Mouse (Mus musculus): ENCODE results near the gene Olfr19. TPM values are rescaled to one million over a fixed set of nuclear protein-coding genes. Genes with fewer than 3 reads are reported as not detected.
"Not testable (repeated sequence)": the region's sequence is repeated elsewhere in the genome, so short reads cannot be mapped to it uniquely, and the experiment has no call there.

Olfr19 gene
- polyA plus RNA-seq (2014; fragmentation: Nextera tagmentation; extraction: Ambion mirVana), result not detected in 2 replicates

DNA sequence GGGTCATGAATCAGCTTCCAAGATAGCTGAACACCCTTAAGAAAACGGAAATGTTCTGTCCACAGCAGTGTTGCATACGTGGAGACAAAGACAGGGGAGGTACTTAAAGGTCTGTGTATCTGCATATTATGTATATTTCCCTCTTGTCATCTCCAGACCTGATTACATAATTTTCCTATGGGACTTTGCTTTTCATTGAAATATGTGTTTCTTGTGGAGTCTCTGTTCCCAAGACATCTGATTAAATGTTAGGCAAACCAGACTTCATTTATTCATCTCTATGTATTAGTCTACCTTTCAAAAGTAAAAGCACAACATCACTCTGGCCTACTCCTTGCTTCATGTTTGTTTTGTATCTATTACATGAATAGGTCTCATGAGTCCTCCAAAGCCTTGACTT, at the start of gene Olfr19:
Olfr19 (minus strand) TSS at position 101 of the 400 bp plus-strand sequence.
- ATAC-seq (replicated peaks; ENCODE audit: low FRiP score), result no peak
- no peak within 1 kb of the TSS for H3K27ac ChIP-seq (ENCODE audit: low read depth, low read length)
- no peaks in the 10 kb centered on the region for H3K36me3 ChIP-seq (ENCODE audit: control insufficient read depth, insufficient read depth, low read length)
- WGBS, result 71% methylated on average over 2 of the region's 2 CpGs
- no peaks in the 10 kb centered on the region for H3K4me1 ChIP-seq (replicated peaks; ENCODE audit: control insufficient read depth, insufficient read depth, low read length)
- no peaks in the 10 kb centered on the region for H3K27me3 ChIP-seq (ENCODE audit: control insufficient read depth, insufficient read depth, low read length)
- H3K9ac ChIP-seq (ENCODE audit: low read length), result no peak within 1 kb of the TSS
- DNase-seq (ENCODE audit: low spot score), result no peak
- H3K4me2 ChIP-seq (ENCODE audit: low read depth, low read length, severe bottlenecking), result no peak within 1 kb of the TSS
- H3K4me3 ChIP-seq (ENCODE audit: low read depth, low read length), result no peak within 1 kb of the TSS
- no peaks in the 10 kb centered on the region for H3K9me3 ChIP-seq (ENCODE audit: control insufficient read depth, low read length)

DNA sequence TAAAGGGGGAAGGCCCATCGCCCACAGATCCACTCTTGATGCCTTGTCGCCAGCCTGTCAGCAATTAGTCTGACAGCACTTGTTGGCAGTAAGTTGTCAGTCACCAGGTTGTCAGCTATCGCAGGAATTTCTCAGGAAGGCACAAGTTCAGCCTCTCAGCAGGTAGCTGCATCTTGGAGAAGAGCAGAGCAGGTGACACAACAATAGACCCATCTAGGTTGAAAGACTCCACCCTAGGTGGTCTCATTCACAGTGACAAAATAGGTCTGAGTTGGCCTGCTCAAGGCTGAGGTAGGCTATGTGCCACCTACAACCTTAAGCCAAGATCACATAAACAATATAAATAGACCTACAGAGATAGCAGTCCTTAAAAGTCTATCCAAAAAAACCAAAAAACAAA, 8.8 kb upstream of the Olfr19 start:
- no peak overlapping the region for H3K4me3 ChIP-seq (ENCODE audit: low read depth, low read length)
- no peak overlapping the region for H3K27ac ChIP-seq (ENCODE audit: low read depth, low read length)
- WGBS, result 73% methylated on average over 3 of the region's 3 CpGs
- H3K9me3 ChIP-seq (ENCODE audit: control insufficient read depth, low read length), result no peaks in the 10 kb centered on the region
- DNase-seq (ENCODE audit: low spot score) (no peak), ATAC-seq (replicated peaks; ENCODE audit: low FRiP score) (no peak)
- no peaks in the 10 kb centered on the region for H3K4me1 ChIP-seq (replicated peaks; ENCODE audit: control insufficient read depth, insufficient read depth, low read length)
- H3K4me2 ChIP-seq (ENCODE audit: low read depth, low read length, severe bottlenecking), result no peak overlapping the region
- H3K27me3 ChIP-seq (ENCODE audit: control insufficient read depth, insufficient read depth, low read length), result no peaks in the 10 kb centered on the region
- no peaks in the 10 kb centered on the region for H3K36me3 ChIP-seq (ENCODE audit: control insufficient read depth, insufficient read depth, low read length)
- H3K9ac ChIP-seq (ENCODE audit: low read length), result no peak overlapping the region

DNA sequence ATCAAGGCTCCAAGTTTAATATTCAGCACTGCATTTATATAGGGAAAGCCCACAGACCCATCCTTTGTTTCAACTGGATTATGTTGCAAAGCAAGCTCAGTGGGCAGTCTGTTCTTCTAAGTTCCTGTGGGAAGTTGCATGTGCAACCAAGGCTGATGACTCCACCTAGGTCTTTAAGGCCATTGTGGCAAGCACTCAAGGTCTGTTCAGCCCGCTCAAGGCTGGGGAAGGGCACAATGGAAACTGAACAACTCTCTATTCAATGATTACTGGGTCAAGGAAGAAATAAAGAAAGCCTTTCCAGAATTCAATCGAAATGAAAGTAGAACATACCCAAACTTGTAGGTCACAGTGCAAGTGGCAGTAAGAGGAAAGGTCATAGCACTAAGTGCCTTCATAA, 7.8 kb upstream of the Olfr19 start:
- H3K9ac ChIP-seq (ENCODE audit: low read length), result no peak overlapping the region
- no peaks in the 10 kb centered on the region for H3K36me3 ChIP-seq (ENCODE audit: control insufficient read depth, insufficient read depth, low read length)
- no peak overlapping the region for H3K27ac ChIP-seq (ENCODE audit: low read depth, low read length)
- H3K4me2 ChIP-seq (ENCODE audit: low read depth, low read length, severe bottlenecking), result no peak overlapping the region
- DNase-seq (ENCODE audit: low spot score) (no peak), ATAC-seq (replicated peaks; ENCODE audit: low FRiP score) (no peak)
- no peaks in the 10 kb centered on the region for H3K9me3 ChIP-seq (ENCODE audit: control insufficient read depth, low read length)
- no peaks in the 10 kb centered on the region for H3K4me1 ChIP-seq (replicated peaks; ENCODE audit: control insufficient read depth, insufficient read depth, low read length)
- 72% methylated on average over 2 of the region's 2 CpGs for WGBS
- H3K27me3 ChIP-seq (ENCODE audit: control insufficient read depth, insufficient read depth, low read length), result no peaks in the 10 kb centered on the region
- no peak overlapping the region for H3K4me3 ChIP-seq (ENCODE audit: low read depth, low read length)

DNA sequence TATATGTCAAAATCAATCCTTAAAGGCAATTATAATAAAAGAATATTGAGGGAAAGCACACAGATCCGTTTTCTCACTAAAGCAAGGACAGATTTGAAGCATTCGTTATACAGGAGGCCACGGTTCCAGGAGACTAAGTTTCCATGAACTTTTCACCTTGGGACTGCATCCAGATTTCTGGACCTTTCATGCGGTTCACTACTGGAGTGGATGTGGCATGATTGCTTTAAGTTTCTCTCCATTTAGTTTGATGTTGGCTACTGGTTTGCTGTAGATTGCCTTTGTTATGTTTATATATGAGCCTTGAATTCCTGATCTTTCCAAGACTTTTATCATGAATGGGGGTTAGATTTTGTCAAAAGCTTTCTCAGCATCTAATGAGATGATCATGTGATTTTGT, 11.2 kb downstream of the Olfr19 start:
- no peaks in the 10 kb centered on the region for H3K36me3 ChIP-seq (ENCODE audit: control insufficient read depth, insufficient read depth, low read length)
- no peaks in the 10 kb centered on the region for H3K27me3 ChIP-seq (ENCODE audit: control insufficient read depth, insufficient read depth, low read length)
- H3K4me3 ChIP-seq (ENCODE audit: low read depth, low read length), result no peak overlapping the region
- H3K4me1 ChIP-seq (replicated peaks; ENCODE audit: control insufficient read depth, insufficient read depth, low read length), result no peaks in the 10 kb centered on the region
- no peak overlapping the region for H3K27ac ChIP-seq (ENCODE audit: low read depth, low read length)
- no peaks in the 10 kb centered on the region for H3K9me3 ChIP-seq (ENCODE audit: control insufficient read depth, low read length)
- H3K4me2 ChIP-seq (ENCODE audit: low read depth, low read length, severe bottlenecking), result no peak overlapping the region
- ATAC-seq (replicated peaks; ENCODE audit: low FRiP score) (no peak), DNase-seq (ENCODE audit: low spot score) (no peak)
- H3K9ac ChIP-seq (ENCODE audit: low read length), result no peak overlapping the region
- WGBS, result 82% methylated on average over 4 of the region's 4 CpGs

DNA sequence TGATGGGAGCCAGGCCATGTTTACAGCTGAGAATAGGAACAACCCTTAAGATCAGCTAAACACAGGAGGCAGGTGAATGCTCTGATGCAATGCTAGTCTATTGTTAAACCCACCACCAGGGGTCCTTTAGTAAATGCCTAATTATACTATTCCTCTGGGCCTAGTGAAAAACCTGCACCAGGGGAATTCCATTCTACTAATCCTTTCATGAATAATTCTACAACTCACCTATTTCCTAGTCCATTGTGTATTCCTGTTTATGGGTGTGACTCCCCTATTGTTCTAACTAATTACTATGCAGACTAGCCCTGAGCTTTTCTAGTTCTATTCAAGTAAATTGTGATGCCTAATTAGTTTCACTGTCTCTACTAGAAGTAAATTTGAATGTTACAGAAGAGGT, 11.7 kb downstream of the Olfr19 start:
- ATAC-seq (replicated peaks; ENCODE audit: low FRiP score); DNase-seq (ENCODE audit: low spot score); H3K9me3 ChIP-seq (ENCODE audit: control insufficient read depth, low read length); H3K36me3 ChIP-seq (ENCODE audit: control insufficient read depth, insufficient read depth, low read length); H3K4me2 ChIP-seq (ENCODE audit: low read depth, low read length, severe bottlenecking); H3K4me3 ChIP-seq (ENCODE audit: low read depth, low read length); H3K27ac ChIP-seq (ENCODE audit: low read depth, low read length); H3K4me1 ChIP-seq (replicated peaks; ENCODE audit: control insufficient read depth, insufficient read depth, low read length); H3K9ac ChIP-seq (ENCODE audit: low read length); H3K27me3 ChIP-seq (ENCODE audit: control insufficient read depth, insufficient read depth, low read length): not testable (repeated sequence)

DNA sequence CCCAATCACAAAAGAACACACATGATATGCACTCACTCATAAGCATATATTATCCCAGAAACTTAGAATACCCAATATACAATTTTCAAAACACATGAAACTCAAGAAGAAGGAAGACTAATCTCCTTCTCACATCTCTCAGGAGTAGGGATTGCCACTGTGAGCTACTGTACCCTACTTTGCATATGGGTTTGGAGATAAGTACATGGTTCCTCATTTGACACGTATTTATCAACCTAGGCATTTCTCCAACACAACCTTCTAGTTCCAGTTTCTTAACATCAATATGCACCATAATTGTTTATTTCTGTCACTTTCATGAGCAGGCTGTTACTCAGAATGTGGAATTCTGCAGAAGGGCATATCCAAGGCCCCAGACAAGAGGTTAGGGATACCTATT, 31.1 kb downstream of the Olfr19 start:
- no peaks in the 10 kb centered on the region for H3K36me3 ChIP-seq (ENCODE audit: control insufficient read depth, insufficient read depth, low read length)
- no peak overlapping the region for H3K27ac ChIP-seq (ENCODE audit: low read depth, low read length)
- 80% methylated on average over 1 of the region's 1 CpGs for WGBS
- DNase-seq (ENCODE audit: low spot score) (no peak), ATAC-seq (replicated peaks; ENCODE audit: low FRiP score) (no peak)
- H3K4me1 ChIP-seq (replicated peaks; ENCODE audit: control insufficient read depth, insufficient read depth, low read length), result no peaks in the 10 kb centered on the region
- H3K9ac ChIP-seq (ENCODE audit: low read length), result no peak overlapping the region
- no peaks in the 10 kb centered on the region for H3K27me3 ChIP-seq (ENCODE audit: control insufficient read depth, insufficient read depth, low read length)
- H3K4me3 ChIP-seq (ENCODE audit: low read depth, low read length), result no peak overlapping the region
- H3K9me3 ChIP-seq (ENCODE audit: control insufficient read depth, low read length), result no peaks in the 10 kb centered on the region
- H3K4me2 ChIP-seq (ENCODE audit: low read depth, low read length, severe bottlenecking), result no peak overlapping the region

DNA sequence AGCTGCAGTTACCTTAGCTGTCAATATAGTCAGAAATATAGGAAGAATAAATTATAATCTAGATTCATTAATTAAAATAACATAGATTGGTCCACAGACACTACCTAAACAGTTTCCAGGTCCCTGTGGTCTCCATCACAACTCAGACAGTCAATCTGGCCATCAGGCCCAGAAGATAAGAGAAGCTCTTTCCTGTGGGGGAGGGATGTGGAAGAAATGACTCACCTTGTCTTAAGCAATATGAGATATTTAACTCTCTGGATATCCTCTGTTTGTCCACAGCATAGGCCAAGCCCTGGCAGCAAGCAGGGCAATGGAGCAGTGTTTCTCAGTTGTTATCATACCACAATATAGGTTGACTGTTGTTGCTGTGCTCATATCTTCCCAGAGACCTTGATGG, 42.5 kb downstream of the Olfr19 start:
- Histone ChIP-seq H3K9me3 (ENCODE audit: control insufficient read depth, low read length) (no peaks in the 10 kb centered on the region; the same call in 1 of the 2 replicates), H3K4me2 (ENCODE audit: low read depth, low read length, severe bottlenecking) (no peak overlapping the region), H3K4me1 (replicated peaks; ENCODE audit: control insufficient read depth, insufficient read depth, low read length) (no peaks in the 10 kb centered on the region), H3K4me3 (ENCODE audit: low read depth, low read length) (no peak overlapping the region), H3K27ac (ENCODE audit: low read depth, low read length) (no peak overlapping the region), H3K36me3 (ENCODE audit: control insufficient read depth, insufficient read depth, low read length) (no peaks in the 10 kb centered on the region), H3K27me3 (ENCODE audit: control insufficient read depth, insufficient read depth, low read length) (no peaks in the 10 kb centered on the region), H3K9ac (ENCODE audit: low read length) (no peak overlapping the region)
- no peak for DNase-seq (ENCODE audit: low spot score)
- ATAC-seq (replicated peaks; ENCODE audit: low FRiP score), result no peak

Other genes starting within 250 kb of the Olfr19 start
- gene Fgd4, start 75.9 kb downstream of the Olfr19 start, polyA plus RNA-seq (2014; fragmentation: Nextera tagmentation; extraction: Ambion mirVana), result 20.3 and 23.8 TPM in 2 replicates
- gene Spag6l, start 153.1 kb upstream of the Olfr19 start, polyA plus RNA-seq (2014; fragmentation: Nextera tagmentation; extraction: Ambion mirVana), result 1.4 and 2.3 TPM in 2 replicates
- not detected in 2 replicates for gene Igll1, start 187.6 kb upstream of the Olfr19 start, polyA plus RNA-seq (2014; fragmentation: Nextera tagmentation; extraction: Ambion mirVana)
- 70.3 and 75.7 TPM in 2 replicates for gene Top3b, start 194.3 kb upstream of the Olfr19 start, polyA plus RNA-seq (2014; fragmentation: Nextera tagmentation; extraction: Ambion mirVana)
- 0.63 and 1.3 TPM in 2 replicates for gene Vpreb1, start 194.4 kb upstream of the Olfr19 start, polyA plus RNA-seq (2014; fragmentation: Nextera tagmentation; extraction: Ambion mirVana)
- gene Ppm1f, start 220.1 kb upstream of the Olfr19 start, polyA plus RNA-seq (2014; fragmentation: Nextera tagmentation; extraction: Ambion mirVana), result 22.1 and 24.5 TPM in 2 replicates